Mouse (Mus musculus): ENCODE measurements at regions not wholly inside any gene's neighbourhood (a gene's known extent, or its start where the extent isn't known, plus 50 kb on each side); places are given as distances from the start of the nearest gene placed in this dataset.

DNA sequence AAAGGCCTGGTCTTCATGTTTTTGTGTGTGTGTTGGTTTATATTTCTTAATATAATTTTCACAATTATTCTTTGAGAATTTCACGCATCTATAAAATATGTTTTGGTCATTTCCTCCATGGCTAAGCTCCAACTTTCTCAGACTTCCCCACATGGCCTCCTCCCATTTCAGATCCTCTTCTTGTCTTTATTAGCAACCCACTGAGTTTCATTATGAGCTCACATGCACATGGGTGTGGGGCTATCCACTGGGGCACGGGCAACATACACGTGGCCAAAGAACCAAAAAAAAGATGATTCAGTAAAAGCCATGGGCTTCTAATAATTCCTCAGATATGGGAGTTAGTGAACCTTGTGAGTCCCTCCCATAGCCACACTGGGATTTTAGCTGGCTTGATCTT, 50.1 kb upstream of the Mpp6 start:
- DNase-seq (ENCODE audit: low spot score), result no peak

Measured in testis, postnatal 10 days (tissue).